Mouse (Mus musculus): ENCODE data around the gene Igsf6.

- TF ChIP-seq CTCF (IDR thresholded peaks at IDR 0.05; ENCODE audit: extremely low read depth, insufficient read length, insufficient replicate concordance, low read depth, low read length), result no peak
- TF ChIP-seq POLR2A (IDR thresholded peaks at IDR 0.05; ENCODE audit: low read depth, low read length), result peak; percentile 89
These were observed 40.3 kb downstream of the Igsf6 start, which contains the start of gene Mettl9 for GRCm38 (mm10) chr7:121033856-121034652.
